Mouse (Mus musculus) Patski (cell line): ENCODE results near the gene Kcnd3. TPM values are rescaled to one million over a fixed set of nuclear protein-coding genes. Genes with fewer than 3 reads are reported as not detected.
A peak's percentile ranks its signal among the peaks of the same experiment; 100 is the strongest.

ENCODE experiments used
- ATAC-seq: fragments of 100-300 bp; one replicate; pipeline ENCODE4 v1.8.0; 2021
- CTCF ChIA-PET: fragments of 350-600 bp; sonication (Branson Sonifier 250); formaldehyde crosslinking; loops from one replicate; lab custom pipeline; 2022; ENCODE audit warnings: inconsistent platforms; lab: Charles Lee
- POLR2A ChIA-PET: fragments of 350-600 bp; sonication (Branson Sonifier 250); formaldehyde crosslinking; loops from one replicate; lab custom pipeline; 2022; ENCODE audit warnings: antibody characterized with exemption, inconsistent platforms; lab: Charles Lee
- DNase-seq: peaks from one replicate; pipeline ENCODE4 v3.0.0-alpha.2; 2011; ENCODE audit warnings: low read depth, low spot score
- H3K27me3 ChIP-seq: fragments of 371-371 bp; one replicate; pipeline ENCODE4 v1.5.1; 2021
- CTCF ChIP-seq: fragments of 100-300 bp; IDR thresholded peaks from one replicate; pipeline ENCODE4 v1.5.1; 2021
- in situ Hi-C: fragments of 300-500 bp; cut with MboI; formaldehyde crosslinking; loops from 3 replicates; pipeline ENCODE4 v1.11.1; 2018; ENCODE audit warnings: low pct_unique_long_range_greater_than_20kb, mixed read lengths
- polyA plus RNA-seq: library from polyadenylated mRNA; unstranded; gene quantifications from one replicate; pipeline ENCODE4 v1.2.3, GENCODE M21; 2021

The Kcnd3 gene
- polyA plus RNA-seq: 8.3 TPM

DNA sequence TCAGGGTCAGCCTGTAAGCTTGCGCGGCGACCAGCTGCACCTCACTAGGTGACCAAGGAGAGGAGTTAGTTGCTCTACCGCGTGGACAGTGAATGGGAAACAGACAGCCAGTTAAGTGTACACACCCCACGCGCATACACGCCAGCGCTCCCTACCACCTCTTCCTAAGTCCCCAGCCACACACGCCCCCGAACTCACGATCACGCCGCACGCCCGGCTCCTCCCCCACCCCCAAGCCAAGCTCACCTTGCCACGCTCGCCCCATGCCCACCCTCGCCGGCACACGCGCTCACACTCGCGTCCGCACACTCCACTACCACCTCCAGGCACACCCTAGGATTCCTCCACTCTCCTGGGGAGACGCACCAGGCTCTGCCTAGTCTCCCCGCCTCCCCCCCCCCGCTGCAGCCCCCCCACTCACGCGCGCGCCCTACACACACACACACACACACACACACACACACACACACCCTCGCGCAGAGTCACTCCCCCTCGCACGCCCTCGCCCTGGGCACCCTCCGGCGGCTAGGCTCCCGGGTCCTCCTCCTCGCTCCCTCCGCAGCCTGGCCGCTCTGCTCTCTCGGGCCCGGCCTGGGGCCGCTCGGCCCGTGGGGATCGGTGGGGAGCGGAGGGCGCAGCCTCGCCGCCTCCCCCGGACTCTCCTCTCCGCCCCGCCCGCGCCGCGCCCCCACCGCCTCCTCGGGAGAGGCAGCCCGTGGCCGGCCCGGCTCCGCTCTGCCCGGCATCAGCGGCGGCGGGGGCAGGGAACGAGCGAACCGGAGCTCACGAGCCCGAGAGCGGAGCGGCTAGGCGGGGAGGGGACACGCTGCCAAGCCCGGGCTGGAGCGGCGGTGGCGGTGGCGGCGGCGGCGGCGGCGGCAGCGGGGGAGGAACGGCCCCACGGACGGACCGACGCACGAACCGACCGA, at the start of gene Kcnd3:
Kcnd3 (plus strand) TSS at position 704 of the 929 bp plus-strand sequence.
- peak; percentile 33 for ATAC-seq
- ChIA-PET CTCF (interaction anchor here (0.8 kb wide), 1 partner anchor 302 kb away, joined by 3 read pairs; no protein-coding TSS in a partner anchor), POLR2A (no interaction called here)
- in situ Hi-C loops: no loop called here
- H3K27me3 ChIP-seq: peaks cover 30% of the 10 kb centered on the region
- no peak for DNase-seq
- TF ChIP-seq CTCF: no peak

DNA sequence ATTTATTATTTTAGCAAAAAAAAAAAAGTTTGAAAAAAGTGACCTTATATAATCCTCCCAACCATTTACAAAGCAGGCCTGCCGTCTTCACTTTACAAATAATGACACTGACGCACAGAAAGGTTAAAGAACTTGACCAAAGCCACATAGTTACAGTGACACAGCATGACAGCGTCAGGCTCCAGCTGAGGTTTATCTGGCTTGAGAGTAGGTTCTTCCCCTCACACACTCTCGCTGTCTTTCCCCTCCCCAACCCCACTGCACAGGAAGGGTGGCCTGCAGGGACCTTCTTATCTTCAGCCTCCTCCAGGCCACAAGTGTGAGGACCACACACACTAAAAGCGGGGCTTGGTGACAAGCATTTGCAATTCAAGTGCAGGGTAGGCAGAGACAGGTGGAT, 49.5 kb upstream of the Kcnd3 start:
- POLR2A ChIA-PET: no interaction called here
- no peak for ATAC-seq

DNA sequence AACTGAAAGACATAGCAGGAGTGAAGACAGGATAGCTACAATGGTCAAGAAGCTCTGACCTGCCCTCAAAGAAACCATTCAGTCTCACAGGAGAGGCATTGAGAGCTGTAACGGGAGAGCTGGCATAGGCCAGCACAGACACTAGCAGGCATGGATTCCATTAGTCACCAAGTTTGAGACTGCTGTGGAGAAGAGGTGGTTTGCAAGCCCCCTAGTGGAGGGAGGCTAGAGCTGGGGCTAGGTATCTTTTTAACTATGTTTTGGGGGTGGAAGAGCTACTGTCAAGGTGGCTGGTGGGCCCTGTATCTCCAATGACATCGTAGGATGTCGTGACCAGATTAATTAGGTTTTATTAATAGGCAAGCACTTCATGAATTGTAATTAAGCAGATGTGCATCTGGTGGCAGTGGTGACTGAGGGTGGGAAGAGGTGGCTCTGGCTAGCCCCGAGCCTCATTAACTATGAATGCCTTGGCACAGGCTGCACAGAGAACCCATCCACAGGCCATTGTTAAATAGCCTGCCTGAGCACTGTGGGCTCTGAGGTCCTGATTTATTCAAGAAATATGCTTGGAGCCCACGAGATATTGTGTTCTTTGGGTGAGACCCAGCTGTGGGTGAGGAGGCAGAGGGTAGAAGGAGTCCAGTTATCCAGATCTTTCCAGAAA, 48.6 kb upstream of the Kcnd3 start:
- POLR2A ChIA-PET: no interaction called here
- in situ Hi-C loops: no loop called here
- DNase-seq: no peak
- peak; percentile 46 for ATAC-seq
- CTCF ChIA-PET: interaction anchor here (1.0 kb wide), 1 partner anchor 12 kb away, joined by 3 read pairs; no protein-coding TSS in a partner anchor
- no peaks in the 10 kb centered on the region for H3K27me3 ChIP-seq
- peak; percentile 73 for TF ChIP-seq CTCF

More for the DNA sequence above, 49.5 kb upstream of the Kcnd3 start:
- TF ChIP-seq CTCF: no peak
- CTCF ChIA-PET: no interaction called here
- H3K27me3 ChIP-seq: no peaks in the 10 kb centered on the region
- no peak for DNase-seq
- in situ Hi-C loops: no loop called here

DNA sequence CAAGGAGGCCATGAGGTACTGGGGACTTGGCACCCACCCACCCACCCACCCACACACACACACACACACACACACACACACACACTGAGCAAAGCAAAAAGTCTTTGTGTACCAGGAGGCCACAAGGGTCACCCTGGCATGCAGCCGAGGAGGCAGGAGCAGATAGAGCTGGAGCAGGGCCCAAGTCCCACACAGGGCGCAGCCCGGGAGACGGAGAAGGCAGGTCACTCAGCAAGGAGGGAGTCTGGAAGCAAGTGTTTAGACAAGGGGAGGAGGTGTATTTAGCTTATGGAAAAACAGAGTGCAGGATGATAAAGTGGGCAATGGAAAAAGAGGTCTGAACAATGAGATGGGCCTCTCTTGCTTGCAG, 48.1 kb upstream of the Kcnd3 start:
- TF ChIP-seq CTCF: no peak
- DNase-seq (no peak), ATAC-seq (no peak)
- H3K27me3 ChIP-seq: no peaks in the 10 kb centered on the region
- POLR2A ChIA-PET: no interaction called here
- in situ Hi-C loops: no loop called here
- CTCF ChIA-PET: interaction anchor here (1.0 kb wide), 1 partner anchor 13 kb away, joined by 3 read pairs; no protein-coding TSS in a partner anchor

DNA sequence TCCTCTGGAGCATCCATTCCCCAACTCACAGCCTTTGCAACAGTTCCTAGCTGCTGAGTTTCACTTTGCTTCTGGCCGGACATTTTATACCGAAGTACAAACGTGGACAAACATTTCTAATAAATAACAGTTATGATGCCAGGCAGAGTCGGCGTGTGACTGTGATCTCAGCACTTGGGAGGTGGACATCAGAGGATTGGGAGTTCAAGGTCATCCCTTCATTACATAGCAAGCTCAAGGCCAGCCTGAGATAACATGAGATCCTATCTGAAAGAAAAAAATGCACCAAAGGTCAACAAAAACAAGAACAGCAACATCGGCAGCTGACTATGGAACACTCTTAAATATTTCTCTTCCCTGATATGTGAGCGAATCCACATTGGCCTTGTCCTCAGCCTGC, 46.6 kb upstream of the Kcnd3 start:
- TF ChIP-seq CTCF: no peak
- in situ Hi-C loops: no loop called here
- ChIA-PET POLR2A (no interaction called here), CTCF (no interaction called here)
- ATAC-seq: no peak
- DNase-seq: no peak
- no peaks in the 10 kb centered on the region for H3K27me3 ChIP-seq

DNA sequence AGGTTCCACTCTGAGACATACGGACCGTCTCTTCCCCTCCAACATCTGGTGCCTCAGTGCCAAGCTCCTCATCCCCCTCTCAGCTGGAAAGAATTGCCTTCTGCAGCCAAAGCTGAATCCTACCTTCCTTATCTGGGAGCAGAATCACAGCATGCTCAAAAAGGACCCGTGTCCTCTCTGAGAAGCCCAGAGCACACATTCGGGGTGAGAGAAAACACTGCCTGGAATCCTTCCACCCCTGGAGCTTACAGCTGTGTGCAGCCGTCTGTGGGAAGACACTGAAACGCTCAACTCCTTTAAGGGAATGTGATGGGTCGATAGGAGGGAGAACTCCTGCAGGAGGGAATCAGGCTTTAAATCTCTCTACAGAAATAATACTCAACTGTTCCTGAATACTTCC, 46.1 kb upstream of the Kcnd3 start:
- TF ChIP-seq CTCF: no peak
- no peaks in the 10 kb centered on the region for H3K27me3 ChIP-seq
- CTCF ChIA-PET: no interaction called here
- POLR2A ChIA-PET: no interaction called here
- in situ Hi-C loops: no loop called here
- DNase-seq (no peak), ATAC-seq (no peak)

DNA sequence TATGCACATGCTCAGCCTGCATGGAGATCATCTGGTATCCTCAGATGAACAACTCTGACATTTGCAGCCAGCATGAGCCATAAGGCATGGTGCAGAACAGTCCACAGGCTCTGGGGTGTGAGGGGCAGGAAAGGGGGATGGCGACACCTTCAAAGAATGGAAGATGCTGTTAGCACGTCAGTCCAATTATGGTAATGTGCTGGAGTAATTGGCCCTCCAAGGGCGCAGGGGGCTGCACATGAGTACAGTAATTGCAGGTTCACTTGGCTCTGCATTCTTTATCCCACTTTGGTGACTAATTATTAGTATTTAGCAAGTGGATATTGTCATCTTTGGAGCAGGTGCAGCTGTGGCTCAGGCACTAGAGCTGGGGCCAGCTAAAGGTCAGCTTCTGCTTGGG, 43.9 kb upstream of the Kcnd3 start:
- ATAC-seq (no peak), DNase-seq (no peak)
- in situ Hi-C loops: no loop called here
- ChIA-PET CTCF (no interaction called here), POLR2A (interaction anchor here (1.1 kb wide), 1 partner anchor 12 kb away, joined by 4 read pairs; no protein-coding TSS in a partner anchor)
- H3K27me3 ChIP-seq: no peaks in the 10 kb centered on the region
- no peak for TF ChIP-seq CTCF

DNA sequence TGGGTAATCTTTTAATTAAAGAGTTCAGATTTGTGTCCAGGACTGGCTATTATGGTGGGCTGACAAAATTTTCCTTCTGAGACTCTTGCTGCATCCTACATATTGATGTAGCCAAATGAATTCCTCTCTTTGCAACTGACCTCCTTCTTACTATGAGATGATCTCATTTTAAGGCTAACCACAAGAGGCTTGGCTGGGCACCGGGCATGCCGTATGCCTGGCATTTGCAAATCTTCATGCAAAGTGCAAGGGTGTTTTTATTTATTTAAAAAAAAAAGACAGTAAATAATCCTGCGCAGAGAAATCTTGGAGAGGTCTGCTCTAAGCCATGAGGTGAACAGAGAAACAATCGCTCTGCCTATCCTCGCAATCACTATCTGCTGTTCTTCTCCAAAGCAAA, 41.3 kb upstream of the Kcnd3 start:
- CTCF ChIA-PET: interaction anchor here (0.9 to 1.6 kb wide), 2 partner anchors 9 to 11 kb away, joined by 3 to 4 read pairs; no protein-coding TSS in a partner anchor
- ATAC-seq: peak; percentile 89
- POLR2A ChIA-PET: no interaction called here

DNA sequence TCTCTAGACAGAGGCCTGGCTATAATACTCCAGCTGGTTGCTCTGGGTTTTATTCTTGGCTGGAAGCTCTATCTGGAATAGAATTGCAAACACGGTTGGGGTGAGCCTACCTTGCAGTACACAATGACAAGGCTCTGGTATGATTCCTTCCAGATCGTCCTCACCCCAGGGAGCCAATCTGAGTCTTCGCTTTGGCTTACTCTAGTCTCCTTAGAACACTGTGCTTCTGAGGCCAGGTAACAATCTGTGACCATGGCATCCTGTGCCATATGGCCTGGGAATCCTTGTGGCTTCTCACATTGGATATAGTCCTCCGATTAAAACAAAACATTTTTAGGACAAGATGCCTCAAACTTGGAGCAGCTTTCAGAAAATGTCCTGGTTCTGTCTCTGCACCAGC, 40.4 kb upstream of the Kcnd3 start:
- ATAC-seq (no peak), DNase-seq (no peak)
- in situ Hi-C loops: no loop called here
- CTCF ChIA-PET: interaction anchor here (1.6 kb wide), 1 partner anchor 12 kb away, joined by 4 read pairs; no protein-coding TSS in a partner anchor
- H3K27me3 ChIP-seq: no peaks in the 10 kb centered on the region
- POLR2A ChIA-PET: no interaction called here
- TF ChIP-seq CTCF: no peak

More for the DNA sequence above, 41.3 kb upstream of the Kcnd3 start:
- DNase-seq: no peak
- no peaks in the 10 kb centered on the region for H3K27me3 ChIP-seq
- TF ChIP-seq CTCF: no peak
- in situ Hi-C loops: no loop called here

DNA sequence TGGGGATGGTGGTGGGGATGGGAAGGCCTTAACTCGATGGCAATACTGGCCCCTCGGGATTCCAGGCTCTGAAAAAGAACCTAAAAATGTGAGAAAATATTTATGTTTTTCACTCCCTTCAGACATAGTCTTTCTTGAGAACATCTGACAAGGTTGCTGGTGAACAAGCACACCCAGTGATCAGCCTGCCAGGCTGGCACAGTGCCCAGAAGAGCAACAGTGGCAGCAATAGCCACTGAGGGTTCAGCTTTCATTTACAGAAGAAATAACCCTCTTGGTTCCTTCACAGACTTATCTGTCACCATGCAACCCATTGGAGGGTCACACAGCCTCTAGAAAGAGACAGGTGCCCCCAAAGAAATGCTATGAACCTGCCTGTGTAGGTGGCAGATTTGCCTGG, 39.9 kb upstream of the Kcnd3 start:
- no peak for TF ChIP-seq CTCF
- no peak for DNase-seq
- in situ Hi-C loops: no loop called here
- ATAC-seq: no peak
- CTCF ChIA-PET: no interaction called here
- H3K27me3 ChIP-seq: no peaks in the 10 kb centered on the region
- POLR2A ChIA-PET: no interaction called here
